ENCODE assay signal across 9 mouse cellular contexts in the genomic region with DNA sequence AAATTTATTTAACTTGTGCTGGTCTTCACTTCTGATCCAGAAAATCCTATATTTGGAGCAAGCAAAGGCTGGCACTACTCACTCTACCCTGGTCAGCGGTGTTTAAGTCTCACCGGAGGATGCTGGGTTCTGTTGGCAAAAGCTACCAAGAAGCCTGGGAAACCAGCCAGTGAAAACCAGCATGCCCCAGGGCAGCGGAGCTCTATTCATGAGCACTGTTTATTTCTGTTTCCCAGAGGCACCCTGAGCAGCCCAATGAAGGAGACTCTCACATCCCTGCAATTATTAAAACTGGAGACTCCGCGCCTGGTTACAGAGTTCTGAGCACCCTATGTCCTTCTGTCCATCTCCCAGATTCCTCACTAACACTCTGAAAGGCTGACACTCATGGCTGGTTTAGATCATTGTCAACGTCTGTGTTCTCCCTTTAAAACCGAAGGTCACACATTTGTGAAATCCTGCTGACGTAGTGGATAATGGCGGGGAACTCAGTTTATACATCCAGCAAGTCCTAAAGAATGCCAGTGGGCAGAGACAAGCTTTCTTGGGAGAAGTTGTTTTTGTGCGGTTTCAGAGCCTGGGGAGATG. TPM values are rescaled to one million over a fixed set of nuclear protein-coding genes. Genes with fewer than 3 reads are reported as not detected.
A peak's percentile ranks its signal among the peaks of the same experiment; 100 is the strongest.
DNase-seq lines count a peak whose midpoint lies in the region; ATAC-seq and TF ChIP-seq lines count a peak whose summit lies in the region.
"Had no signal": no experiment of that assay in that cellular context is flagged by ENCODE, and none has a peak within 500 bp of the region (broad histone marks: within the 10 kb centered on the region; RNA-seq: fewer than 3 reads in every experiment).

No protein-coding gene starts in this region.

- no peaks in the 10 kb centered on the region for H3K36me3 ChIP-seq in embryonic facial prominence, embryonic 13.5 days
- no peaks in the 10 kb centered on the region for H3K36me3 ChIP-seq in embryonic facial prominence, embryonic 10.5 days (replicated peaks)
- H3K36me3 ChIP-seq in stomach, embryonic 16.5 days (ENCODE audit: control insufficient read depth, insufficient read depth, low read length), result no peaks in the 10 kb centered on the region
- H3K36me3 ChIP-seq in stomach, postnatal 0 days (ENCODE audit: control insufficient read depth, insufficient read depth, low read length), result no peaks in the 10 kb centered on the region
- H3K36me3 ChIP-seq: limb, embryonic 12.5 days had no signal

- H3K4me3 ChIP-seq in embryonic facial prominence, embryonic 13.5 days, result no peak overlapping the region
- H3K4me3 ChIP-seq in embryonic facial prominence, embryonic 10.5 days, result no peak overlapping the region
- no peak overlapping the region for H3K4me3 ChIP-seq in stomach, embryonic 16.5 days (replicated peaks; ENCODE audit: low read length)
- no peak overlapping the region for H3K4me3 ChIP-seq in stomach, postnatal 0 days (ENCODE audit: low read depth, low read length)
- no peak overlapping the region for H3K4me3 ChIP-seq in olfactory bulb, adult 2 months (ENCODE audit: insufficient read depth, low read depth, low read length)
- H3K4me3 ChIP-seq: limb, embryonic 12.5 days had no signal

- H3K27me3 ChIP-seq in embryonic facial prominence, embryonic 13.5 days, result no peaks in the 10 kb centered on the region
- H3K27me3 ChIP-seq in embryonic facial prominence, embryonic 10.5 days (replicated peaks; ENCODE audit: low read depth, poor library complexity, severe bottlenecking), result 0 out of 2 replicates have a peak, but pooled peaks cover 4% of the 10 kb centered on the region
- H3K27me3 ChIP-seq in stomach, embryonic 16.5 days (ENCODE audit: control insufficient read depth, insufficient read depth, low read length), result no peaks in the 10 kb centered on the region
- no peaks in the 10 kb centered on the region for H3K27me3 ChIP-seq in stomach, postnatal 0 days (ENCODE audit: control insufficient read depth, insufficient read depth, low read length)

- ATAC-seq in embryonic facial prominence, embryonic 13.5 days (ENCODE audit: insufficient number of reproducible peaks, insufficient read depth, low FRiP score, low TSS enrichment, low read depth), result no peak
- ATAC-seq in stomach, embryonic 16.5 days (ENCODE audit: insufficient read depth, low FRiP score), result peak; percentile 50; the same call in 1 of the 2 replicates
- no peak for ATAC-seq in stomach, postnatal 0 days (ENCODE audit: low FRiP score, low TSS enrichment)

- 63% methylated on average over 10 of the region's 10 CpGs for whole genome bisulfite sequencing in embryonic facial prominence, embryonic 13.5 days
- 77% methylated on average over 10 of the region's 10 CpGs for WGBS in embryonic facial prominence, embryonic 10.5 days
- 63% methylated on average over 10 of the region's 10 CpGs for WGBS in stomach, embryonic 16.5 days
- 59% methylated on average over 10 of the region's 10 CpGs for WGBS in stomach, postnatal 0 days
- 30% methylated on average over 10 of the region's 10 CpGs for WGBS in olfactory bulb, adult 2 months

- no peaks in the 10 kb centered on the region for H3K9me3 ChIP-seq in embryonic facial prominence, embryonic 13.5 days
- H3K9me3 ChIP-seq in embryonic facial prominence, embryonic 10.5 days, result no peaks in the 10 kb centered on the region
- no peaks in the 10 kb centered on the region for H3K9me3 ChIP-seq in stomach, embryonic 16.5 days (replicated peaks; ENCODE audit: control insufficient read depth, low read length)
- H3K9me3 ChIP-seq in stomach, postnatal 0 days (ENCODE audit: control insufficient read depth, low read length), result no peaks in the 10 kb centered on the region
- H3K9me3 ChIP-seq: limb, embryonic 12.5 days had no signal

- H3K9ac ChIP-seq in embryonic facial prominence, embryonic 13.5 days, result no peak overlapping the region
- no peak overlapping the region for H3K9ac ChIP-seq in stomach, embryonic 16.5 days (ENCODE audit: low read length)
- no peak overlapping the region for H3K9ac ChIP-seq in stomach, postnatal 0 days (ENCODE audit: low read length)
- H3K9ac ChIP-seq: limb, embryonic 12.5 days had no signal

- H3K27ac ChIP-seq in embryonic facial prominence, embryonic 13.5 days, result peak overlapping the region; percentile 34; the same call in 1 of the 2 replicates
- H3K27ac ChIP-seq in embryonic facial prominence, embryonic 10.5 days (replicated peaks), result no peak overlapping the region
- no peak overlapping the region; the same call in 1 of the 2 replicates for H3K27ac ChIP-seq in stomach, embryonic 16.5 days (ENCODE audit: low read length)
- no peak overlapping the region for H3K27ac ChIP-seq in stomach, postnatal 0 days (replicated peaks)
- peak overlapping the region; percentile 23 for H3K27ac ChIP-seq in olfactory bulb, adult 2 months (ENCODE audit: insufficient read depth, low read depth, low read length)
- H3K27ac ChIP-seq: limb, embryonic 12.5 days had no signal

- H3K4me1 ChIP-seq in embryonic facial prominence, embryonic 13.5 days, result peaks cover 20% of the 10 kb centered on the region
- peaks cover 17% of the 10 kb centered on the region for H3K4me1 ChIP-seq in embryonic facial prominence, embryonic 10.5 days
- H3K4me1 ChIP-seq in stomach, embryonic 16.5 days (ENCODE audit: control insufficient read depth, insufficient read depth, low read length), result 0 out of 2 replicates have a peak, but pooled peaks cover 4% of the 10 kb centered on the region
- H3K4me1 ChIP-seq in stomach, postnatal 0 days (replicated peaks; ENCODE audit: control insufficient read depth, insufficient read depth), result no peaks in the 10 kb centered on the region
- peaks cover 5% of the 10 kb centered on the region for H3K4me1 ChIP-seq in olfactory bulb, adult 2 months (ENCODE audit: control insufficient read depth, insufficient read depth, low read length)

- no peak for TF ChIP-seq EP300 in stomach, postnatal 0 days (optimal IDR thresholded peaks at IDR 0.05)

- TF ChIP-seq POLR2A in olfactory bulb, adult 2 months (IDR thresholded peaks at IDR 0.05; ENCODE audit: insufficient read depth, low read depth, low read length), result no peak

- TF ChIP-seq CTCF in stomach, postnatal 0 days (IDR thresholded peaks at IDR 0.05; ENCODE audit: low read depth), result no peak
- TF ChIP-seq CTCF in olfactory bulb, adult 2 months (IDR thresholded peaks at IDR 0.05; ENCODE audit: insufficient read depth, low read depth, low read length), result no peak

- no peak for DNase-seq in embryonic facial prominence, embryonic 10.5 days (ENCODE audit: low spot score)
- DNase-seq in stomach, postnatal 0 days (ENCODE audit: low spot score), result no peak
- peak; percentile 38 for DNase-seq in kidney, postnatal 10 days
- no peak for DNase-seq in embryo, embryonic 9.5 days (ENCODE audit: extremely low spot score)
- DNase-seq in ovary, postnatal 10 days (ENCODE audit: low spot score), result no peak

- H3K4me2 ChIP-seq in embryonic facial prominence, embryonic 13.5 days, result no peak overlapping the region
- no peak overlapping the region for H3K4me2 ChIP-seq in stomach, embryonic 16.5 days (ENCODE audit: low read depth, low read length)
- H3K4me2 ChIP-seq in stomach, postnatal 0 days (replicated peaks; ENCODE audit: low read depth), result no peak overlapping the region
- H3K4me2 ChIP-seq: limb, embryonic 12.5 days had no signal

RNA-seq across cellular contexts. Expression of gene Ccn1, which starts 31.7 kb away (rescaled TPM):
- polyA plus RNA-seq in embryonic facial prominence, embryonic 13.5 days (2015; fragmentation: Nextera tagmentation; extraction: Ambion mirVana), result 50.3 TPM in 2 replicates
- polyA plus RNA-seq in embryonic facial prominence, embryonic 10.5 days (2016; fragmentation: Nextera tagmentation; extraction: Ambion mirVana), result 40.2 and 42.2 TPM in 2 replicates
- polyA plus RNA-seq in stomach, embryonic 16.5 days (2015; fragmentation: Nextera tagmentation; extraction: Ambion mirVana), result 50.4 and 52.6 TPM in 2 replicates
- polyA plus RNA-seq in stomach, postnatal 0 days (2015; fragmentation: Nextera tagmentation; extraction: Ambion mirVana), result 78.5 and 84.9 TPM in 2 replicates
- polyA plus RNA-seq in olfactory bulb, adult 2 months (2012; ENCODE audit: insufficient read depth, insufficient read length, low replicate concordance, missing spikeins), result not detected in 2 replicates

Comparison
In these comparisons a context has a peak if more than half of its experiments do, and no peak if none do; other contexts are left out.
1. H3K27ac ChIP-seq: peak in embryonic facial prominence, embryonic 13.5 days (single experiment) and olfactory bulb, adult 2 months (single experiment); none in embryonic facial prominence, embryonic 10.5 days (single experiment), stomach, embryonic 16.5 days (single experiment) and stomach, postnatal 0 days (single experiment).
2. RNA of gene Ccn1, which starts 31.7 kb away (polyA plus RNA-seq): 78.5 to 84.9 TPM in stomach, postnatal 0 days, 50.4 to 52.6 TPM in stomach, embryonic 16.5 days, 50.3 TPM in embryonic facial prominence, embryonic 13.5 days and 40.2 to 42.2 TPM in embryonic facial prominence, embryonic 10.5 days; not detected in olfactory bulb, adult 2 months; every median in the first group is over 10 times any median in the second.